Comparison of ENCODE assay signal across 8 mouse cellular contexts in genomic region chr14:73552341-73553121, GRCm38 (mm10). TPM values are rescaled to one million over a fixed set of nuclear protein-coding genes. Genes with fewer than 3 reads are reported as not detected.
DNase-seq lines count a peak whose midpoint lies in the region; ATAC-seq and TF ChIP-seq lines count a peak whose summit lies in the region.

No protein-coding gene starts in this region.

- H3K36me3 ChIP-seq in C2C12 (ENCODE audit: control insufficient read depth, insufficient read depth): peaks cover 12% of the 10 kb centered on the region
- H3K36me3 ChIP-seq in erythroblast, embryonic 14.5 days (ENCODE audit: control insufficient read depth): peaks cover 11% of the 10 kb centered on the region
- 0 out of 2 replicates have a peak, but pooled peaks cover 3% of the 10 kb centered on the region for H3K36me3 ChIP-seq in heart, embryonic 11.5 days (ENCODE audit: control insufficient read depth, insufficient read depth, low read length)
- H3K36me3 ChIP-seq in kidney, embryonic 16.5 days (ENCODE audit: insufficient read depth, low read length): peaks cover 5% of the 10 kb centered on the region; the same call in 1 of the 2 replicates
- peaks cover 4% of the 10 kb centered on the region; the same call in 1 of the 2 replicates for H3K36me3 ChIP-seq in liver, adult 2 months (ENCODE audit: control insufficient read depth, insufficient read depth, low read length)
- H3K36me3 ChIP-seq in myocyte (ENCODE audit: control insufficient read depth, insufficient read depth): peaks cover 8% of the 10 kb centered on the region
- H3K36me3 ChIP-seq in splenic B cell, adult 2 months (ENCODE audit: control insufficient read depth, insufficient read depth, low read length, poor library complexity, severe bottlenecking): no peaks in the 10 kb centered on the region

- TF ChIP-seq CTCF in C2C12 (IDR thresholded peaks at IDR 0.05; ENCODE audit: control insufficient read depth, insufficient read depth, insufficient read length): no peak
- no peak for TF ChIP-seq CTCF in brain, embryonic 14.5 days (IDR thresholded peaks at IDR 0.05; ENCODE audit: borderline replicate concordance, extremely low read depth, insufficient read depth, insufficient read length)
- no peak for TF ChIP-seq CTCF in liver, adult 2 months (IDR thresholded peaks at IDR 0.05; ENCODE audit: low read depth, low read length)

- TF ChIP-seq POLR2A in brain, embryonic 14.5 days (IDR thresholded peaks at IDR 0.05; ENCODE audit: borderline replicate concordance, extremely low read depth, insufficient read depth, insufficient read length, poor library complexity, severe bottlenecking): peak; percentile 91
- TF ChIP-seq POLR2A in liver, adult 2 months (IDR thresholded peaks at IDR 0.05; ENCODE audit: extremely low read depth, insufficient read depth, low read length): peak; percentile 91
- TF ChIP-seq POLR2A in myocyte (IDR thresholded peaks at IDR 0.05; ENCODE audit: insufficient read length, low read depth): peak; percentile 82

- H3K27ac ChIP-seq in heart, embryonic 11.5 days (ENCODE audit: low read depth, low read length): peak overlapping the region; percentile 62
- peak overlapping the region; percentile 70 for H3K27ac ChIP-seq in kidney, embryonic 16.5 days (ENCODE audit: low read length)
- peak overlapping the region; percentile 89 for H3K27ac ChIP-seq in liver, adult 2 months (replicated peaks; ENCODE audit: insufficient read depth, low read depth, low read length)

- ATAC-seq in heart, embryonic 11.5 days (replicated peaks; ENCODE audit: insufficient number of reproducible peaks, low FRiP score, low TSS enrichment): peak; percentile 92
- peak; percentile 96 for ATAC-seq in kidney, embryonic 16.5 days (ENCODE audit: low FRiP score, low TSS enrichment)

- H3K79me2 ChIP-seq in C2C12 (ENCODE audit: control insufficient read depth, insufficient read depth) (peaks cover 44% of the 10 kb centered on the region), myocyte (ENCODE audit: control insufficient read depth, insufficient read depth) (peaks cover 38% of the 10 kb centered on the region)
- H3K79me2 ChIP-seq in liver, adult 2 months (ENCODE audit: control insufficient read depth, insufficient read depth, low read length): peaks cover 29% of the 10 kb centered on the region

- H3K27me3 ChIP-seq in C2C12 (ENCODE audit: control insufficient read depth, insufficient read depth, insufficient read length) (no peaks in the 10 kb centered on the region), myocyte (ENCODE audit: control insufficient read depth, insufficient read depth, insufficient read length) (no peaks in the 10 kb centered on the region)
- no peaks in the 10 kb centered on the region for H3K27me3 ChIP-seq in erythroblast, embryonic 14.5 days (ENCODE audit: control insufficient read depth)
- no peaks in the 10 kb centered on the region for H3K27me3 ChIP-seq in heart, embryonic 11.5 days (ENCODE audit: control insufficient read depth, insufficient read depth, low read length)
- no peaks in the 10 kb centered on the region for H3K27me3 ChIP-seq in kidney, embryonic 16.5 days (ENCODE audit: insufficient read depth, low read length)
- H3K27me3 ChIP-seq in liver, adult 2 months (ENCODE audit: control insufficient read depth, insufficient read depth, low read length): no peaks in the 10 kb centered on the region
- H3K27me3 ChIP-seq in splenic B cell, adult 2 months (ENCODE audit: control insufficient read depth, insufficient read depth, low read length, poor library complexity, severe bottlenecking): no peaks in the 10 kb centered on the region

- H3K4me3 ChIP-seq in C2C12 (ENCODE audit: insufficient read depth, poor library complexity, severe bottlenecking) (peak overlapping the region; percentile 56), myocyte (peak overlapping the region; percentile 32)
- H3K4me3 ChIP-seq in erythroblast, embryonic 14.5 days (replicated peaks): peak overlapping the region; percentile 87
- peak overlapping the region; percentile 100 for H3K4me3 ChIP-seq in heart, embryonic 11.5 days (ENCODE audit: low read depth, low read length)
- H3K4me3 ChIP-seq in kidney, embryonic 16.5 days (ENCODE audit: low read length): peak overlapping the region; percentile 96
- H3K4me3 ChIP-seq in liver, adult 2 months (ENCODE audit: insufficient read depth, low read depth, low read length): peak overlapping the region; percentile 93

- no peaks in the 10 kb centered on the region for H3K9me3 ChIP-seq in erythroblast, embryonic 14.5 days (ENCODE audit: control insufficient read depth, low read length)
- no peaks in the 10 kb centered on the region for H3K9me3 ChIP-seq in heart, embryonic 11.5 days (replicated peaks; ENCODE audit: control insufficient read depth, low read length)
- no peaks in the 10 kb centered on the region for H3K9me3 ChIP-seq in kidney, embryonic 16.5 days (ENCODE audit: low read length)

- H3ac ChIP-seq in C2C12 (ENCODE audit: control insufficient read depth, insufficient read length, low read depth) (peak overlapping the region; percentile 86), myocyte (ENCODE audit: control insufficient read depth, insufficient read length) (peak overlapping the region; percentile 32)

- whole genome bisulfite sequencing in heart, embryonic 11.5 days (ENCODE audit: insufficient replicate concordance): 5% methylated on average over 56 of the region's 61 CpGs
- WGBS in kidney, embryonic 16.5 days: 4% methylated on average over 61 of the region's 61 CpGs
- 4% methylated on average over 61 of the region's 61 CpGs for WGBS in liver, adult 2 months

- DNase-seq in brain, embryonic 14.5 days (ENCODE audit: low read depth): peak; percentile 96
- peak; percentile 82 for DNase-seq in liver, adult 2 months (ENCODE audit: extremely low read depth, low read depth, low spot score)
- peak; percentile 95 for DNase-seq in splenic B cell, adult 2 months (ENCODE audit: low read depth, low spot score)

- peaks cover 17% of the 10 kb centered on the region for H3K4me1 ChIP-seq in erythroblast, embryonic 14.5 days (ENCODE audit: control insufficient read depth)
- peaks cover 10% of the 10 kb centered on the region for H3K4me1 ChIP-seq in heart, embryonic 11.5 days (ENCODE audit: control insufficient read depth, insufficient read depth, low read length)
- peaks cover 11% of the 10 kb centered on the region for H3K4me1 ChIP-seq in kidney, embryonic 16.5 days (ENCODE audit: insufficient read depth, low read length)
- peaks cover 20% of the 10 kb centered on the region for H3K4me1 ChIP-seq in liver, adult 2 months (ENCODE audit: control insufficient read depth, insufficient read depth, low read length)

- peaks cover 23% of the 10 kb centered on the region for H3K79me3 ChIP-seq in C2C12 (ENCODE audit: low read depth)

- peak overlapping the region; percentile 90 for H3K4me2 ChIP-seq in heart, embryonic 11.5 days
- H3K4me2 ChIP-seq in kidney, embryonic 16.5 days (replicated peaks; ENCODE audit: low read depth, low read length): peak overlapping the region; percentile 77
- H3K4me2 ChIP-seq in myocyte (ENCODE audit: low read depth): peak overlapping the region; percentile 97

- H3K9ac ChIP-seq in heart, embryonic 11.5 days (ENCODE audit: low read depth, low read length): peak overlapping the region; percentile 98
- H3K9ac ChIP-seq in kidney, embryonic 16.5 days (replicated peaks; ENCODE audit: low read length): peak overlapping the region; percentile 98
- peak overlapping the region; percentile 97 for H3K9ac ChIP-seq in liver, adult 2 months (ENCODE audit: low read depth, low read length)

TF ChIP-seq in C2C12, 6 proteins besides CTCF, POLR2A, EP300 and RAD21 (continues in another document):
- TF ChIP-seq CEBPB (IDR thresholded peaks at IDR 0.05; ENCODE audit: low read depth) (no peak), USF1 (IDR thresholded peaks at IDR 0.05; ENCODE audit: low read depth) (no peak), MYOG (IDR thresholded peaks at IDR 0.05; ENCODE audit: control insufficient read depth, extremely low read depth, insufficient read length) (no peak), MAX (IDR thresholded peaks at IDR 0.05) (no peak), MYOD1 (IDR thresholded peaks at IDR 0.05; ENCODE audit: control insufficient read depth, insufficient read length, low read depth) (no peak)

TF ChIP-seq in myocyte, 11 proteins besides CTCF, POLR2A, EP300 and RAD21 (continues in another document):
- TF ChIP-seq MAX (IDR thresholded peaks at IDR 0.05; ENCODE audit: low read depth) (no peak), SRF (IDR thresholded peaks at IDR 0.05; ENCODE audit: control insufficient read depth, insufficient read length, low read depth) (no peak), TCF3 (IDR thresholded peaks at IDR 0.05; ENCODE audit: insufficient read length, low read depth) (no peak), REST (IDR thresholded peaks at IDR 0.05; ENCODE audit: insufficient read depth, insufficient read length) (no peak), MYOG (IDR thresholded peaks at IDR 0.05; ENCODE audit: control insufficient read depth in 1 of 3, insufficient read depth in 1 of 3, insufficient read length in 2 of 3, low read depth in 2 of 3) (peak in 1 of 3 experiments; percentile 26)

RNA-seq across cellular contexts. Expression of gene Nudt15, which starts 4.5 kb away (rescaled TPM):
- polyA plus RNA-seq in C2C12 (2012; fragmentation: generic; extraction: Trizol) (2.2 TPM), myocyte (2012; fragmentation: generic; extraction: Trizol) (2.0 TPM)
- polyA plus RNA-seq in brain, embryonic 14.5 days (2012; rRNA removed): 3.6 and 4.8 TPM in 2 replicates
- 0.01 and 0.02 TPM in 2 replicates for polyA plus RNA-seq in erythroblast, embryonic 14.5 days (2012)
- 4.2 and 5.6 TPM in 2 replicates for polyA plus RNA-seq in heart, embryonic 11.5 days (2014; fragmentation: Nextera tagmentation; extraction: Ambion mirVana)
- polyA plus RNA-seq in kidney, embryonic 16.5 days (2015; fragmentation: Nextera tagmentation; extraction: Ambion mirVana): 8.5 and 9.5 TPM in 2 replicates
- total RNA-seq in liver, adult 2 months (2014; rRNA removed): 1.1 and 1.2 TPM in 2 replicates
- polyA plus RNA-seq in liver, adult 2 months (2012; rRNA removed): 0.86 and 0.92 TPM in 2 replicates

RNA-seq across cellular contexts. Expression of gene Sucla2, which starts 27.4 kb away (rescaled TPM):
- polyA plus RNA-seq in C2C12 (2012; fragmentation: generic; extraction: Trizol): 29.7 TPM
- polyA plus RNA-seq in brain, embryonic 14.5 days (2012; rRNA removed): 46.0 and 52.8 TPM in 2 replicates
- polyA plus RNA-seq in erythroblast, embryonic 14.5 days (2012): 1.1 TPM in 2 replicates
- 180 and 205 TPM in 2 replicates for polyA plus RNA-seq in heart, embryonic 11.5 days (2014; fragmentation: Nextera tagmentation; extraction: Ambion mirVana)
- 128 and 139 TPM in 2 replicates for polyA plus RNA-seq in kidney, embryonic 16.5 days (2015; fragmentation: Nextera tagmentation; extraction: Ambion mirVana)
- total RNA-seq in liver, adult 2 months (2014; rRNA removed): 137 and 183 TPM in 2 replicates
- 36.5 and 38.1 TPM in 2 replicates for polyA plus RNA-seq in liver, adult 2 months (2012; rRNA removed)
- 59.5 TPM for polyA plus RNA-seq in myocyte (2012; fragmentation: generic; extraction: Trizol)

RNA-seq across cellular contexts. Expression of gene Med4, which starts 42.7 kb away (rescaled TPM):
- 31.6 TPM for polyA plus RNA-seq in C2C12 (2012; fragmentation: generic; extraction: Trizol)
- polyA plus RNA-seq in brain, embryonic 14.5 days (2012; rRNA removed): 47.9 and 52.2 TPM in 2 replicates
- 0.33 and 1.0 TPM in 2 replicates for polyA plus RNA-seq in erythroblast, embryonic 14.5 days (2012)
- polyA plus RNA-seq in heart, embryonic 11.5 days (2014; fragmentation: Nextera tagmentation; extraction: Ambion mirVana): 60.8 and 63.8 TPM in 2 replicates
- polyA plus RNA-seq in kidney, embryonic 16.5 days (2015; fragmentation: Nextera tagmentation; extraction: Ambion mirVana): 93.2 and 94.5 TPM in 2 replicates
- total RNA-seq in liver, adult 2 months (2014; rRNA removed): 10.1 and 11.2 TPM in 2 replicates
- 6.1 and 6.3 TPM in 2 replicates for polyA plus RNA-seq in liver, adult 2 months (2012; rRNA removed)
- 18.9 TPM for polyA plus RNA-seq in myocyte (2012; fragmentation: generic; extraction: Trizol)

Comparison
In these comparisons a context has a peak if more than half of its experiments do, and no peak if none do; other contexts are left out.
1. Peak in every context shown above with its lines: DNase-seq, ATAC-seq, H3K4me3 ChIP-seq and H3K27ac ChIP-seq.
2. H3K4me3 ChIP-seq: peak in every context shown above with its lines; median percentile 100 in heart, embryonic 11.5 days; 96 in kidney, embryonic 16.5 days; 93 in liver, adult 2 months; 87 in erythroblast, embryonic 14.5 days; 56 in C2C12; 32 in myocyte.
3. RNA of gene Sucla2, which starts 27.4 kb away (polyA plus RNA-seq): 180 to 205 TPM in heart, embryonic 11.5 days, 128 to 139 TPM in kidney, embryonic 16.5 days, 59.5 TPM in myocyte (single experiment), 46.0 to 52.8 TPM in brain, embryonic 14.5 days, 36.5 to 38.1 TPM in liver, adult 2 months and 29.7 TPM in C2C12 (single experiment); 1.1 TPM in erythroblast, embryonic 14.5 days; every median in the first group is over 10 times any median in the second.